Mouse (Mus musculus): ENCODE data around the gene H2al2a. TPM values are rescaled to one million over a fixed set of nuclear protein-coding genes. Genes with fewer than 3 reads are reported as not detected.
"Not testable (repeated sequence)": the region's sequence is repeated elsewhere in the genome, so short reads cannot be mapped to it uniquely, and the experiment has no call there.

Gene H2al2a
- polyA plus RNA-seq, 1 experiment from 2014 or later: not detected

DNA sequence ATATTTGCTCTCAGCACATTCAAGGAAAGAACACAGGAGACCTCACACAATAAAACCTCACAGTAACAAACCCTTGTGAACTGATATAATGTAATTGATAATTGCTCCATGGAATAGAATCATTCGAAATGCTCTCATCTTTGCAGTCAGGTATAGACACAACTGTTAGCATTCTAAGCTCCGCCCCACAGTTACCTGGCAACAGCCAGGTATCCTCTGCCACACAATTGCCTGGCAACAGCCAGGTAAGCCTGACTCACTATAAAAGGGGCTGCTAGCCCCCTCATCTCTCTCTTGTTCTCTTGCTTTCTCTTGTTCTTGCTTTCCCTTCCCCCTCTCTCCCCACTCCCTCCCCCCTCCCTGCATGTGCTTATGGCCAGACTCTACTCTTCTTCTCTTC, 28.2 kb downstream of the H2al2a start:
- no peaks in the 10 kb centered on the region for H3K36me3 ChIP-seq (replicated peaks)
- H3K4me1 ChIP-seq: peaks cover 20% of the 10 kb centered on the region
- no peak overlapping the region for H3K4me3 ChIP-seq
- DNase-seq (ENCODE audit: low spot score): no peak
- WGBS: 88% methylated on average over 2 of the region's 2 CpGs
- H3K27me3 ChIP-seq (replicated peaks; ENCODE audit: low read depth, poor library complexity, severe bottlenecking): no peaks in the 10 kb centered on the region
- H3K9me3 ChIP-seq: no peaks in the 10 kb centered on the region
- H3K27ac ChIP-seq (replicated peaks): no peak overlapping the region

GRCm38 (mm10) chr2:17968037-17968436, 28.7 kb downstream of the H2al2a start:
- H3K36me3 ChIP-seq (replicated peaks); H3K9me3 ChIP-seq; H3K27ac ChIP-seq (replicated peaks); DNase-seq (ENCODE audit: low spot score); H3K4me3 ChIP-seq; H3K27me3 ChIP-seq (replicated peaks; ENCODE audit: low read depth, poor library complexity, severe bottlenecking): not testable (repeated sequence)
- H3K4me1 ChIP-seq: peaks cover 20% of the 10 kb centered on the region
- WGBS: 57% methylated on average over 3 of the region's 3 CpGs

DNA sequence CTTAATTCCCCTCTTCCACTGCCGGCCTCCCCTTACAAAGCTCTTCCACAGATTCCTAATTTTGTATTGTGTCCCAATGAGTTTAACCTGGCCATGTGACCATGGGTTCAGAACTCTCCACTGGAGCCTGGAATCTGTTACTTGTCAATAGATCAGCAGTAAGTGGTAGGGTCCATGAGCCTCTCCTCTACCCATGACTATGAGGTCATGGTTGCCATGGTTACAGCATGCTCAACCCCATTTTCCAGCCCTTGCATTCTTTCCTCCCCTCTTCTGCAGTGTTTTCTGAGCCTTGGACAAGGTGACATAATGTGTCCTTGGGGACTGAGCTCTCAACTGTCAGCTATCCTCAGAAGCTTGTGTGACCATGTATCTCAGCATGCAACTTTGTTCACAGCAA, 37.3 kb downstream of the H2al2a start:
- H3K27me3 ChIP-seq (replicated peaks; ENCODE audit: low read depth, poor library complexity, severe bottlenecking): no peaks in the 10 kb centered on the region
- DNase-seq (ENCODE audit: low spot score): peak; percentile 25
- no peaks in the 10 kb centered on the region for H3K36me3 ChIP-seq (replicated peaks)
- 0 out of 2 replicates have a peak, but pooled peaks cover 3% of the 10 kb centered on the region for H3K4me1 ChIP-seq
- peaks cover 4% of the 10 kb centered on the region; the same call in 1 of the 2 replicates for H3K9me3 ChIP-seq
- H3K27ac ChIP-seq (replicated peaks): no peak overlapping the region
- WGBS: 76% methylated on average over 1 of the region's 1 CpGs
- no peak overlapping the region for H3K4me3 ChIP-seq

DNA sequence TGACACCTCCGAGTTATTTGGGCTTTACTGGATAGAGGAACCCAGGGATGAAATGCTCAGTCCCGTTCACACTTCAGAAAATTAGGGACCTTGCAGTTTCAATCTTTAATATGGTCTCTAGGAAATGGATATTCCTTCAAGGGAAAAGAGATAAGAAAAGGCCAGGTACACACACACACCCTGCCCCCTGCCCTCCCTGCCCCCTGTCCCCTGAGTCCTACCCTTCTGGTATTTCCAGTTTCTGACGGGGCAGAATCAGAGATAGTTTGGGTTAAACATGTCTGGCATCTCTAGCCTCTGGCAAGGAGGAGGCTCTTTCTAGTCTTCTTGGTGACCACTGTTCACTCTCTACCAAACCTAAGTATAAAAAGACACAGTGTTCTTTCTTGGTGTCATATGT, 49.9 kb downstream of the H2al2a start:
- H3K4me1 ChIP-seq: peaks cover 3% of the 10 kb centered on the region; the same call in 1 of the 2 replicates
- H3K9me3 ChIP-seq: no peaks in the 10 kb centered on the region
- no peak overlapping the region for H3K27ac ChIP-seq (replicated peaks)
- WGBS: 61% methylated on average over 3 of the region's 3 CpGs
- DNase-seq (ENCODE audit: low spot score): no peak
- no peaks in the 10 kb centered on the region for H3K27me3 ChIP-seq (replicated peaks; ENCODE audit: low read depth, poor library complexity, severe bottlenecking)
- H3K4me3 ChIP-seq: no peak overlapping the region
- H3K36me3 ChIP-seq (replicated peaks): no peaks in the 10 kb centered on the region

Other genes with a start within 250 kb of the H2al2a start
- gene A930004D18Rik, start 40.8 kb upstream of the H2al2a start, polyA plus RNA-seq (2016; fragmentation: Nextera tagmentation; extraction: Ambion mirVana): 12.7 and 17.7 TPM in 2 replicates
- 15.5 and 16.6 TPM in 2 replicates for gene Skida1, start 52.1 kb upstream of the H2al2a start, polyA plus RNA-seq (2016; fragmentation: Nextera tagmentation; extraction: Ambion mirVana)
- gene Mllt10, start 58.3 kb upstream of the H2al2a start, polyA plus RNA-seq (2016; fragmentation: Nextera tagmentation; extraction: Ambion mirVana): 64.4 and 65.5 TPM in 2 replicates

Measured in embryonic facial prominence, embryonic 10.5 days (tissue).